Mouse (Mus musculus) kidney, postnatal 25 days (tissue): ENCODE data around the gene Cfap45.

Experiments
- DNase-seq, 2 experiments: peaks; one replicate each; pipeline ENCODE4 v3.0.0; 2021; ENCODE audit warnings: mixed read lengths in 2 of 2

Cfap45 gene

GRCm38 (mm10) chr1:172566131-172566530 is 45.5 kb downstream of the Cfap45 start:
- no peak for DNase-seq

- DNase-seq, result no peak
These were observed 47.2 kb downstream of the Cfap45 start for GRCm38 (mm10) chr1:172567758-172568157.

GRCm38 (mm10) chr1:172580116-172580515 is 59.5 kb downstream of the Cfap45 start:
- DNase-seq, result no peak

- DNase-seq, result no peak
These were observed 61.8 kb downstream of the Cfap45 start for GRCm38 (mm10) chr1:172582436-172582835.

GRCm38 (mm10) chr1:172584271-172584670 is 63.7 kb downstream of the Cfap45 start:
- DNase-seq, result no peak

GRCm38 (mm10) chr1:172585026-172585425 is 64.4 kb downstream of the Cfap45 start:
- DNase-seq, result no peak

- no peak for DNase-seq
These were observed 65.3 kb downstream of the Cfap45 start for GRCm38 (mm10) chr1:172585612-172586567.

- peak in 1 of 2 experiments; percentile 47 for DNase-seq
These were observed 69.8 kb downstream of the Cfap45 start, which contains the start of gene Slamf8 for GRCm38 (mm10) chr1:172590385-172590784. TSS of gene Slamf8 (minus strand) at chr1:172590568.

GRCm38 (mm10) chr1:172593321-172593720 is 72.7 kb downstream of the Cfap45 start:
- no peak for DNase-seq

GRCm38 (mm10) chr1:172593956-172594355 is 73.4 kb downstream of the Cfap45 start:
- DNase-seq, result no peak

- peak in 1 of 2 experiments; percentile 72 for DNase-seq
These were observed 73.9 kb downstream of the Cfap45 start for GRCm38 (mm10) chr1:172594495-172594894.
